Comparison of ENCODE assay signal across 16 mouse cellular contexts in genomic region chr6:91287148-91287547, GRCm38 (mm10).
DNase-seq lines count a peak whose midpoint lies in the region; ATAC-seq lines count a peak whose summit lies in the region.
"Had no signal": no experiment of that assay in that cellular context is flagged by ENCODE, and none has a peak within 500 bp of the region (broad histone marks: within the 10 kb centered on the region; RNA-seq: fewer than 3 reads in every experiment).

No protein-coding gene starts in this region.

- H3K36me3 ChIP-seq in forebrain, embryonic 12.5 days (replicated peaks) = no peaks in the 10 kb centered on the region
- H3K36me3 ChIP-seq in forebrain, embryonic 11.5 days (ENCODE audit: control insufficient read depth, insufficient read depth, low read length) = no peaks in the 10 kb centered on the region
- no peaks in the 10 kb centered on the region for H3K36me3 ChIP-seq in midbrain, embryonic 10.5 days
- no peaks in the 10 kb centered on the region for H3K36me3 ChIP-seq in midbrain, embryonic 16.5 days (ENCODE audit: control insufficient read depth, insufficient read depth, low read length)
- H3K36me3 ChIP-seq in forebrain, embryonic 15.5 days = no peaks in the 10 kb centered on the region
- H3K36me3 ChIP-seq: embryonic facial prominence, embryonic 12.5 days; heart, embryonic 15.5 days; hindbrain, embryonic 13.5 days; kidney, embryonic 15.5 days had no signal

- peaks cover 45% of the 10 kb centered on the region for H3K4me1 ChIP-seq in forebrain, embryonic 12.5 days
- H3K4me1 ChIP-seq in forebrain, embryonic 11.5 days (replicated peaks; ENCODE audit: control insufficient read depth, insufficient read depth, low read length) = peaks cover 25% of the 10 kb centered on the region
- peaks cover 54% of the 10 kb centered on the region for H3K4me1 ChIP-seq in midbrain, embryonic 10.5 days
- peaks cover 24% of the 10 kb centered on the region for H3K4me1 ChIP-seq in midbrain, embryonic 16.5 days (ENCODE audit: control insufficient read depth, insufficient read depth, low read length)
- H3K4me1 ChIP-seq in forebrain, embryonic 15.5 days = peaks cover 44% of the 10 kb centered on the region

- H3K9ac ChIP-seq in forebrain, embryonic 12.5 days = no peak overlapping the region
- no peak overlapping the region for H3K9ac ChIP-seq in forebrain, embryonic 11.5 days (ENCODE audit: low read length)
- no peak overlapping the region for H3K9ac ChIP-seq in midbrain, embryonic 16.5 days (ENCODE audit: low read depth, low read length)
- H3K9ac ChIP-seq in forebrain, embryonic 15.5 days (replicated peaks) = peak overlapping the region; percentile 22; the same call in 1 of the 2 replicates
- H3K9ac ChIP-seq: embryonic facial prominence, embryonic 12.5 days; heart, embryonic 15.5 days; kidney, embryonic 15.5 days had no signal

- ATAC-seq in forebrain, embryonic 12.5 days (ENCODE audit: low FRiP score) = no peak
- no peak for ATAC-seq in forebrain, embryonic 11.5 days (replicated peaks; ENCODE audit: low FRiP score)
- no peak for ATAC-seq in midbrain, embryonic 16.5 days
- ATAC-seq in forebrain, embryonic 15.5 days (replicated peaks) = no peak
- ATAC-seq: activated CD4-positive, CD25-positive, alpha-beta regulatory T cell, adult 4 months; Patski had no signal

- DNase-seq in cerebellum, adult 8-10 months = peak; percentile 31
- DNase-seq in cerebellum, postnatal 10 days = no peak
- DNase-seq in forebrain, embryonic 11.5 days (ENCODE audit: low spot score) = no peak
- DNase-seq in midbrain, embryonic 10.5 days (ENCODE audit: low spot score) = no peak
- DNase-seq in lung, postnatal 25 days (ENCODE audit: low spot score) = no peak

- no peak overlapping the region for H3K4me2 ChIP-seq in forebrain, embryonic 12.5 days
- no peak overlapping the region for H3K4me2 ChIP-seq in forebrain, embryonic 11.5 days (ENCODE audit: low read depth, low read length, severe bottlenecking)
- no peak overlapping the region for H3K4me2 ChIP-seq in midbrain, embryonic 16.5 days (ENCODE audit: low read length)
- no peak overlapping the region for H3K4me2 ChIP-seq in forebrain, embryonic 15.5 days (replicated peaks)
- H3K4me2 ChIP-seq: embryonic facial prominence, embryonic 12.5 days; heart, embryonic 11.5 days; heart, embryonic 15.5 days; kidney, embryonic 15.5 days had no signal

- no peak overlapping the region for H3K4me3 ChIP-seq in forebrain, embryonic 12.5 days (replicated peaks)
- no peak overlapping the region for H3K4me3 ChIP-seq in forebrain, embryonic 11.5 days (ENCODE audit: low read depth, low read length)
- H3K4me3 ChIP-seq in midbrain, embryonic 10.5 days = no peak overlapping the region
- H3K4me3 ChIP-seq in midbrain, embryonic 16.5 days (ENCODE audit: low read depth, low read length) = no peak overlapping the region
- no peak overlapping the region for H3K4me3 ChIP-seq in forebrain, embryonic 15.5 days
- H3K4me3 ChIP-seq: embryonic facial prominence, embryonic 12.5 days; heart, adult 2 months; heart, embryonic 15.5 days; hindbrain, embryonic 13.5 days; kidney, embryonic 15.5 days had no signal

- H3K27ac ChIP-seq in forebrain, embryonic 12.5 days = peak overlapping the region; percentile 47
- H3K27ac ChIP-seq in forebrain, embryonic 11.5 days (ENCODE audit: low read depth, low read length) = no peak overlapping the region
- H3K27ac ChIP-seq in midbrain, embryonic 10.5 days (replicated peaks) = 0 out of 2 replicates have a peak overlapping the region, but pooled peaks have one; percentile 24
- H3K27ac ChIP-seq in midbrain, embryonic 16.5 days (ENCODE audit: low read length) = no peak overlapping the region
- peak overlapping the region; percentile 50 for H3K27ac ChIP-seq in forebrain, embryonic 15.5 days (replicated peaks)
- H3K27ac ChIP-seq: embryonic facial prominence, embryonic 12.5 days; heart, adult 2 months; heart, embryonic 15.5 days; hindbrain, embryonic 13.5 days; kidney, embryonic 15.5 days had no signal

- 68% methylated on average over 4 of the region's 4 CpGs for WGBS in forebrain, embryonic 12.5 days
- WGBS in forebrain, embryonic 11.5 days = 64% methylated on average over 4 of the region's 4 CpGs
- WGBS in midbrain, embryonic 10.5 days = 61% methylated on average over 4 of the region's 4 CpGs
- 56% methylated on average over 4 of the region's 4 CpGs for WGBS in midbrain, embryonic 16.5 days
- 56% methylated on average over 4 of the region's 4 CpGs for WGBS in forebrain, embryonic 15.5 days

- no peaks in the 10 kb centered on the region for H3K9me3 ChIP-seq in forebrain, embryonic 12.5 days
- no peaks in the 10 kb centered on the region for H3K9me3 ChIP-seq in forebrain, embryonic 11.5 days (ENCODE audit: control insufficient read depth, low read length)
- H3K9me3 ChIP-seq in midbrain, embryonic 10.5 days (replicated peaks) = no peaks in the 10 kb centered on the region
- no peaks in the 10 kb centered on the region for H3K9me3 ChIP-seq in midbrain, embryonic 16.5 days (replicated peaks; ENCODE audit: control insufficient read depth, low read length, poor library complexity, severe bottlenecking)
- H3K9me3 ChIP-seq in forebrain, embryonic 15.5 days = no peaks in the 10 kb centered on the region
- H3K9me3 ChIP-seq: embryonic facial prominence, embryonic 12.5 days; heart, embryonic 15.5 days; hindbrain, embryonic 13.5 days; kidney, embryonic 15.5 days had no signal

- H3K27me3 ChIP-seq in forebrain, embryonic 12.5 days = peaks cover 18% of the 10 kb centered on the region; the same call in 1 of the 2 replicates
- peaks cover 8% of the 10 kb centered on the region; the same call in 1 of the 2 replicates for H3K27me3 ChIP-seq in forebrain, embryonic 11.5 days (ENCODE audit: control insufficient read depth, insufficient read depth, low read length)
- peaks cover 92% of the 10 kb centered on the region for H3K27me3 ChIP-seq in midbrain, embryonic 10.5 days (ENCODE audit: low read depth, poor library complexity, severe bottlenecking)
- no peaks in the 10 kb centered on the region for H3K27me3 ChIP-seq in midbrain, embryonic 16.5 days (ENCODE audit: control insufficient read depth, insufficient read depth, low read depth, low read length)
- no peaks in the 10 kb centered on the region for H3K27me3 ChIP-seq in forebrain, embryonic 15.5 days

Comparison
In these comparisons a context has a peak if more than half of its experiments do, and no peak if none do; other contexts are left out.
1. H3K27ac ChIP-seq: peak in forebrain, embryonic 12.5 days (single experiment), midbrain, embryonic 10.5 days (single experiment) and forebrain, embryonic 15.5 days (single experiment); none in forebrain, embryonic 11.5 days (single experiment) and midbrain, embryonic 16.5 days (single experiment).